Mouse (Mus musculus): Measurements from ENCODE around the gene Tet2.

Gene Tet2

GRCm38 (mm10) chr3:133462059-133462458, 82.9 kb downstream of the Tet2 start:
- DNase-seq (ENCODE audit: low read depth, low spot score), result peak; percentile 32

GRCm38 (mm10) chr3:133459174-133459573, 85.8 kb downstream of the Tet2 start:
- DNase-seq (ENCODE audit: low read depth, low spot score), result no peak

GRCm38 (mm10) chr3:133453896-133454295, 91.0 kb downstream of the Tet2 start:
- DNase-seq (ENCODE audit: low read depth, low spot score), result no peak

DNA sequence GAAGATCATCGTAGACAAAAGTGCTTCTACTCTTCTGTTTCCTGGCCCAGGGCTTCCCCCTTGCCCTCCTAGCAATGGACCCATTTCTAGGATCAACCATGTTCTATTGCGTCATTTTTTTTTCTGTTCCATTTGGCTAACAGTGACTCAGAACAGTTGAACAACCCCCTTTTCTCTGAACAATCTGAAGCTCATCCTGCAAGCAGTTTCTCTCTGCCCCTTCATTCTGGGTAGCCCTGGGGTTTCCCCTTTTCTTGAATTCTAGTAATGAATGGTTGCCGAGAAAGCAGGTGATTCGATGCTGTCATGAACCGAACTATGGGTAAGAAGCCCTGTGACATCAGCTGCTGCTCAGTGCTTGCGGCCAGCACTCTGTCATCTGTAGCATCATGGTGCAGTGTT, 108.0 kb downstream of the Tet2 start:
- no peak for DNase-seq (ENCODE audit: low read depth, low spot score)

DNA sequence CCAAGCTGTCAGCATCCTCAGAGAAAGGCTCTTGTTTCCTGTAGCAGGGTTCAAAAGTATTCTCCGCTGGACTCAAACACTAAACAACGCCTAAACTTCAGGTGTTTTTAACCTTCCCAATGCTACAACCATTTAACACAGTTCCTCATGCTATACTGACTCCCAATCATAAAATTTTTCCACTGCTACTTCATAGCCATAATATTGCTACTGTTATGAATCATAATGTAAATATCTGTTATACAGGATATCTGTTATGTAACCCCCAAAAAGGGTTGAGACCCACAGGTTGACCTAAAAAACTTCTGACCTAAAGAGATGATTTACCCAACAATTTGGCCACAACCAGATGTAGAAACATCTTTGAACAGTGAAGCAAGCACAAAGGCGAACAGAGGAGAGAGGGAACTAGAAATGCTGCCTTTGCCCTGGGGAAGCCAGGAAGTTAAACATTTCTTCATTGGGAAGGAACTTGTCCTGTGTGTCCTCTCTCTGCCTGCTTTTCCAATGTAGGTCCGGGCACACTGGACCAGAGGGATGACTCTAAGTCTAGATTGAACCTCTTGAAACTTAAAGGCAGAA, 108.6 kb downstream of the Tet2 start:
- DNase-seq (ENCODE audit: low read depth, low spot score), result no peak

- DNase-seq (ENCODE audit: low read depth, low spot score), result no peak
Observed at GRCm38 (mm10) chr3:133435774-133436148, 109.2 kb downstream of the Tet2 start.

- no peak for DNase-seq (ENCODE audit: low read depth, low spot score)
Observed at GRCm38 (mm10) chr3:133435141-133435773, 109.7 kb downstream of the Tet2 start.

DNA sequence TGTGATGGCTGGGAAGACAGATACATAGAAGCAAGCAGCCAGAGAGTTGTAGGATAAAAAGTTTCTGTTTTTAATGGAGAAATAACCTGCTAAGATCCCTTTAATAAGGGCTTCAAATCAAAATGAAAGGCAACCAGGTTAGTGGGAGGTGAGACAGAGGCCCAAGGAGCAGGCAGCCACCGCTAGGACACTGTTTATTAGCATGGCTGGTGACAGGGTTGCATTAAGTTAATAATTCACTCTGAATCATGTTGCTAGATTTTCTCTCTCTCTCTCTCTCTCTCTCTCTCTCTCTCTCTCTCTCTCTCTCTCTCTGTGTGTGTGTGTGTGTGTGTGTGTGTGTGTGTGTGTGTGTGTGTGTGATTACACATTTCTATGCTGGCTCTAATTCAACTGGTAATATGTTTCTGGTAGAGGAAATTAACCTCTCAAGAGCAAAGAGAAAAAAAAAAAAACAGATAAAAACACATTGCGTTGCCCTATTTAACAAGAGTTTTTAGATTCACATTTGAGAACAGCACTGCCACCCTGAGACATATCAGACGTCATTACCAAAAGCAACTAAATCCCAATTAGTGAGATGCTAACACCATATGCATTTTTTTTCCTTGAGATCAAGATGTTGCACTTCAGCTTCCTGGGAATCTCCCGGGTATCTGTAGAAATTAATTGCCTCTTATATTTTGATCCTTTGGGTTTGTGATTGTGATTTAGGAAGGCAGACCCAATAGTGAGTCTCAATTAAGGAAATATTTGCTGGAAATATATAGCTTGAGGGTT, 115.4 kb downstream of the Tet2 start:
- no peak for DNase-seq (ENCODE audit: low read depth, low spot score)

DNA sequence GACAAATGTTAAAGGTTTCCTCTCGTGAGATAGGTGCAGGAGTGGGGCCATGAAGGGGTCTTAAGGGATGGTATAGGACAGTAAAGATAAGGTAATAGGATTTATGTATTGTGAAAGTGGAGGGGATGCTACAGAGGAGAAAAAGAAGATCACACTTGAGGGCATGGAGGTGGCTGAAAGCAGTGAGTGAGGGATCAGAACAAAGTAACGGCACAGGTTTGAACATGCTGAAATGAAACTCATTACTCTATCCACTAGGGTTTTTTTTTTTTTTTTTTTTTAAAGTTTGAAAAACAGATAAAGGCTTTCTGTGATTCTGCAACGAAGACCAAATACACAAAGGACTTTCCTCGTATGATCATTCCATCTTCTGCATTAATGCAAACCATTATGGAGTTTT, 116.9 kb downstream of the Tet2 start:
- DNase-seq (ENCODE audit: low read depth, low spot score), result no peak

DNA sequence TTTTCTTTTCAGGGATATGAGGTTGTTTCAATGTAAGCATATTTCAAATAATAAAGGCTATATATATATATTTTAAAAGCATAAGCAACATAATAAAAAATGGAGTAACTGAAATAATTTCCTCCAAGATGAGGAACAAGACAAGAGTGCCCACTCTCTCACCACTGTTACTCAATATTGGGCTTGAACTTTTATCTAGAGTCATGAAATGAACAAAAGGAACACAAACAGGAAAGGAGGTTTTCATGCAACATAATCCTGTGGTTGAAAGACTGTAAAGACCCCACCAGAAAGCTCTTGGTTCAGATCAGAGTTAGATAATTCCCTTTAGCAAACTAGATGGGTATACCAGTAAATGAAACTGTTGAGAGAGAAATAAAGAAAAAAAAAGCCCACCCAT, 121.9 kb downstream of the Tet2 start:
- no peak for DNase-seq (ENCODE audit: low read depth, low spot score)

GRCm38 (mm10) chr3:133414747-133415146, 130.2 kb downstream of the Tet2 start:
- no peak for DNase-seq (ENCODE audit: low read depth, low spot score)
